In genomic region chr14:76693351-76694317, GRCm38 (mm10) we compare ENCODE assay signal across 8 mouse cellular contexts.
DNase-seq lines count a peak whose midpoint lies in the region; ATAC-seq and TF ChIP-seq lines count a peak whose summit lies in the region.

No protein-coding gene starts in this region.

- no peak overlapping the region for H3K4me3 ChIP-seq in lung, embryonic 15.5 days
- no peak overlapping the region for H3K4me3 ChIP-seq in kidney, postnatal 0 days (replicated peaks; ENCODE audit: low read depth, low read length)
- no peak overlapping the region for H3K4me3 ChIP-seq in stomach, embryonic 14.5 days (ENCODE audit: low read depth, low read length)

- TF ChIP-seq CTCF in kidney, postnatal 0 days (IDR thresholded peaks at IDR 0.05; ENCODE audit: low read depth) = no peak

- H3K27ac ChIP-seq in lung, embryonic 15.5 days = peak overlapping the region; percentile 64
- peak overlapping the region; percentile 60 for H3K27ac ChIP-seq in kidney, postnatal 0 days
- peak overlapping the region; percentile 76 for H3K27ac ChIP-seq in stomach, embryonic 14.5 days (ENCODE audit: low read length)

- no peak for DNase-seq in lung, postnatal 10 days
- peak; percentile 50 for DNase-seq in kidney, postnatal 0 days (ENCODE audit: low spot score)
- DNase-seq in right cerebral cortex, postnatal 14 days = no peak
- DNase-seq in testis, postnatal 14 days (ENCODE audit: low spot score) = no peak

- no peak overlapping the region for H3K9ac ChIP-seq in lung, embryonic 15.5 days
- H3K9ac ChIP-seq in kidney, postnatal 0 days (ENCODE audit: low read depth, low read length) = no peak overlapping the region
- no peak overlapping the region for H3K9ac ChIP-seq in stomach, embryonic 14.5 days (replicated peaks; ENCODE audit: low read depth, low read length)

- H3K27me3 ChIP-seq in lung, embryonic 15.5 days = no peaks in the 10 kb centered on the region
- H3K27me3 ChIP-seq in kidney, postnatal 0 days (ENCODE audit: insufficient read depth, low read length) = no peaks in the 10 kb centered on the region
- no peaks in the 10 kb centered on the region for H3K27me3 ChIP-seq in stomach, embryonic 14.5 days (ENCODE audit: control insufficient read depth, insufficient read depth, low read length)

- ATAC-seq in lung, embryonic 15.5 days (ENCODE audit: borderline replicate concordance, extremely low read depth, low FRiP score, low TSS enrichment) = 0 out of 2 replicates have a peak, but pooled peaks have one; percentile 25
- peak; percentile 29 for ATAC-seq in granulocyte monocyte progenitor cell, adult 5-6 weeks (replicated peaks; ENCODE audit: poor library complexity, severe bottlenecking)
- ATAC-seq in kidney, postnatal 0 days (replicated peaks; ENCODE audit: low FRiP score, low read depth) = no peak
- 0 out of 2 replicates have a peak, but pooled peaks have one; percentile 8 for ATAC-seq in stomach, embryonic 14.5 days (ENCODE audit: insufficient number of reproducible peaks, insufficient read depth, low FRiP score, low read depth)
- no peak for ATAC-seq in inflammation-experienced regulatory T-cells, adult 6 months

- no peaks in the 10 kb centered on the region for H3K9me3 ChIP-seq in lung, embryonic 15.5 days
- no peaks in the 10 kb centered on the region for H3K9me3 ChIP-seq in kidney, postnatal 0 days (replicated peaks; ENCODE audit: low read length)
- H3K9me3 ChIP-seq in stomach, embryonic 14.5 days (ENCODE audit: control insufficient read depth, low read depth, low read length) = no peaks in the 10 kb centered on the region

- H3K4me1 ChIP-seq in lung, embryonic 15.5 days = peaks cover 46% of the 10 kb centered on the region
- peaks cover 2% of the 10 kb centered on the region; the same call in 1 of the 2 replicates for H3K4me1 ChIP-seq in kidney, postnatal 0 days (replicated peaks; ENCODE audit: insufficient read depth, low read length)
- peaks cover 23% of the 10 kb centered on the region for H3K4me1 ChIP-seq in stomach, embryonic 14.5 days (ENCODE audit: control insufficient read depth, insufficient read depth, low read length)

- H3K36me3 ChIP-seq in lung, embryonic 15.5 days = no peaks in the 10 kb centered on the region
- no peaks in the 10 kb centered on the region for H3K36me3 ChIP-seq in kidney, postnatal 0 days (ENCODE audit: insufficient read depth, low read length)
- H3K36me3 ChIP-seq in stomach, embryonic 14.5 days (ENCODE audit: control insufficient read depth, insufficient read depth, low read length) = no peaks in the 10 kb centered on the region

- H3K4me2 ChIP-seq in lung, embryonic 15.5 days = no peak overlapping the region
- H3K4me2 ChIP-seq in kidney, postnatal 0 days (ENCODE audit: low read length) = no peak overlapping the region
- H3K4me2 ChIP-seq in stomach, embryonic 14.5 days (replicated peaks; ENCODE audit: low read depth, low read length) = no peak overlapping the region

- 29% methylated on average over 15 of the region's 15 CpGs for WGBS in lung, embryonic 15.5 days
- 41% methylated on average over 15 of the region's 15 CpGs for WGBS in kidney, postnatal 0 days
- WGBS in stomach, embryonic 14.5 days = 36% methylated on average over 15 of the region's 15 CpGs

Comparison
In these comparisons a context has a peak if more than half of its experiments do, and no peak if none do; other contexts are left out.
1. ATAC-seq: peak in lung, embryonic 15.5 days (single experiment), granulocyte monocyte progenitor cell, adult 5-6 weeks (single experiment) and stomach, embryonic 14.5 days (single experiment); none in kidney, postnatal 0 days (single experiment) and inflammation-experienced regulatory T-cells, adult 6 months (single experiment).
2. Peak in every context shown above with its lines, with median percentiles within 50 percentile points of each other: H3K27ac ChIP-seq.